Mouse (Mus musculus) heart, adult 18-20 months (tissue): ENCODE results near the gene Gm11037. TPM values are rescaled to one million over a fixed set of nuclear protein-coding genes. Genes with fewer than 3 reads are reported as not detected.

ENCODE experiments used
- DNase-seq, 2 experiments: peaks; one replicate each; pipeline ENCODE4 v3.0.0; 2021 to 2022; ENCODE audit warnings: mixed read lengths in 1 of 2
- long read RNA-seq, 2 experiments: library from polyadenylated mRNA; stranded (forward); transcript quantifications; one replicate each; pipeline ENCODE4 v2.0.0; 2021
- total RNA-seq, 2 experiments: library from RNA; stranded (reverse); gene quantifications; 2 replicates each; pipeline ENCODE4 v1.2.3; 2021

The Gm11037 gene
- total RNA-seq: not detected
- long read RNA-seq, experiment 1: 0 reads
- long read RNA-seq, experiment 2: 0 reads

DNA sequence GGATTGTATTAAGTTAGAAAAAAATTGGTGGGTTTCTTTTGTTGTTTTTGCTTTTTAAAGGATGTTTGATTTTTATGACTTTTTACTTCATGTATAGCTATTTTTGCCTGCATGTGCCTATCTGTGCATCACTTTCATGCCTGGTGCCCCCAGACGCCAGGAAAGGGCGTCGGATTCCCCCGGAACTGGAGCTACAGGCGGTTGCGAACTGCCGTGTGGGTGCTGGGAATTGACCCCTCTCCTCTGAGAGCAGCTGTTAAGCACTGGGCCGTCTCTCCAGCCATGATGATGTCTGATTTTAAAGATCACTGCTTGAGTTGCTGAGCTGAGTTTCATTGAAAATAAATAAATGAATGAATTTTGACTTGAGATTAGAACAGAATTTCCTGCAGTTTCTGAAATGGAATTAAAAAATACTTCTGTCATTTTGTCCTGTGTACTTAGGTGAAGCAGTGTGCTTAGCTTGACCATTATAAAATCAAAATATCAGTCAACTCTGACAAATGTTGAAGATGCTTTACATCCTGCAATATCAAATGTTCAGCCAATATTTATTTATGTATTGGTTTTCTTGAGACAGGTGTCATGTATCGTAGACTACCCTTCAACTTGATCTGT, at the start of gene Gm11037:
TSS of gene Gm11037 (plus strand) at position 568 of the 618 bp plus-strand sequence.
- no peak for DNase-seq

DNA sequence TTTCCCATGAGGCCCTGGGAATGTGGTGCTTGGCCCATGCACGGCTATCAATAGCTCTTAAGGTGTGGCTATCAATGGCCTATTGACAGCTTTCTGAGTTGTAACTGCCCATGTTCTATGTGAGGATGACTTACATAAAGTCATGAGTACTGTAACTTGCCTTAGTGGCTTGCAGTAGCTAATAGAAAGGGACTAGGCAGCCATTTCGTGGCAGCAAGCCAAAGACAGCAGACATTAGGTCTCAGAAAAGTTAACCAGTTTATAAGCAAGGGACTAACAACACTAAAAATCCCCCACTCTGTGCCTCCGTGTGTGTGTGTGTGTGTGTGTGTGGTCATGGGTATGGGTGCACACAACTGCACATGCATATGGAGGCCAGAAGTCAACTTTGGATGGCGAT, 49.1 kb upstream of the Gm11037 start:
- no peak for DNase-seq

DNA sequence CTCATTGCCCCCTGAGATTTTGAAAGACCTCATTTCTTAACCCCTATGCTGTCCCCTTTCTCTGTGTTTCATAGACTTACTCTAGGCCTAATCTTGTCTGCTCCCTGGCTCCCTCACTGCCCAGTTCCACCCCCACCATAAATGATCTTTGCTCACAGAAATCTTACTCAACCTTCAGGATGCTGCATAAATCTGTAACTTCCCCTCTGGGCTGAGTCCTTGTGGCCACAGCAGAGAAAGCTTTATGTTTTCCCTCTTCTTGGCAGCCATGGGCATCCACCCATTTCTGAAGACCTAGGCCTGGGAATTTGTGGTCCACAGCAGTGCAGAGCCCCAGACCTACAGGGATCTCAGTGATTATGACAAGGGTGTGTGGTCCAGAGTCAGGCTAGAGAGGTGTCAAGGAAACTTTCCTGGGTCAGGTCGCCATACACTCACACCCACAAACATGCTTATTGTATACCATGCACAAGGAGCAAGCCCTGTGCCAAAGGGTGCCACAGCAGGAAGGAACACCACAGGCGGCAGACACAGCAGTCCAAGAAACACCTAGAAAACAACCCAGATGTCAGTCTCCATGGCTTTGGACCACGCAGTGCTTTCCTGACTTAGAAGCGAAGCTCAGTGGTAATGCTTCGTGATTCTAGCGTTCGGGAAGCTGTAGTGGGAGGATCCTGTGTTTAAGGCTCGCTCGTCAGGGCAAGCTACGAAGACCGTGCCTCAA, 46.5 kb upstream of the Gm11037 start, which contains the start of gene Siglec1:
TSS of gene Siglec1 (minus strand) at position 99 of the 724 bp plus-strand sequence.
- DNase-seq: no peak

DNA sequence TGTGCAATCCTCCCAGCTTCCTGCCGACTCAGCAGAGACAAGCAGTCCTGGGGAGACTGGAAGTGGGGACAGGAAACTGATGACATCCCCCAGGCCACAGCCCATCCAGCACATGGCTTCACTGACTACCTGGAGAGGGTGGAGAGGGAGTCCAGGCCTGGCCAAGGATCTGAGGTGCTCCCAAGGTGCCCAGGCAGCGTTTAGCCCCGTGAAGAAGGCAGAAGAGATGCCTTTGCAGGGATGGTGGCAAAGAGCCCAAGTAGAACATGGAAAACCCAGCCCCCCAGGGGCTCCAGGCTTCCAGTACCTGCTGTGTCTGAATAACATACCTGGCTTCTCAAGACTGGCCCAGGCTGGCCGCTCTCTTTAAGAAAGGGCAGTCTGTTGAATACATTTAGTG, 44.7 kb upstream of the Gm11037 start:
- DNase-seq: no peak

DNA sequence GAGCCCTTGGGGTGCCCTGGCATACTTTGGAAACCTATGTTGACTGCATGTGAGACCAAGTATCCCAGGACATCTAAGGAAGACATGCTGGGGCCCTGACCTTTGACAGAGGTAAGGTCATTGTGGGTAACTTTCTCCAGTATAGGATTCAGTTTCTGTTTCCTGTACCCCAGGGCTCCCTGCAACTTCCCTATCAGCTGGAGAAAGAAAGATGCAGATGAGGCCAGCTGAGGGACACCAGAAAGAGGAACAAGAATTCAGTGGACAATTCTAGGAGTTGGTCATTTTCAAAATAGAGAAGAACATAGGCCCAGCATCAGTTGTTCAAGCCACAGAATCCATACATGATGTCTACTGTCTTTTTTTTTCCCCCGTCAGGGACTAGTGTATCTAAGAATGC, 43.7 kb upstream of the Gm11037 start:
- DNase-seq: peak in 1 of 2 experiments; percentile 49

DNA sequence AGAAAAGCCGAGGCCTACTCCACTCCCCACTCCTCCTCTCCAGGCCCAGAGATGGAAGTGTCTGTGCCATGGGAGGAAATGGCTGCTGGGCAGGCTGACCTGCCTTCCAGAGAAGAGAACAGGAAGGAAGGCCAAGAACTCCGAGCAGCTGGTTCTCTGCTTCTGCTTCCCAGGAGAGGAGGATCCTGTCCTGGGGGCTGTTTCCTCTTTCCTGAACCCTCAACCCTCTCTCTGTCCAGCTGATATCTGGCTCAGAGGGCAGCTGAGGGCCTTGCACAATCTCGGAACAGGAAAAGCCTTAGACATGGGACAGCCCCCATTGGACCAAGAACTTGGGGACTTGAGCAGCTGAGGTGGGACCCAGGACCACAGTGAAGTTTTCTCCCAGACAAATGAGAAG, 42.4 kb upstream of the Gm11037 start:
- DNase-seq: peak in 1 of 2 experiments; percentile 81

DNA sequence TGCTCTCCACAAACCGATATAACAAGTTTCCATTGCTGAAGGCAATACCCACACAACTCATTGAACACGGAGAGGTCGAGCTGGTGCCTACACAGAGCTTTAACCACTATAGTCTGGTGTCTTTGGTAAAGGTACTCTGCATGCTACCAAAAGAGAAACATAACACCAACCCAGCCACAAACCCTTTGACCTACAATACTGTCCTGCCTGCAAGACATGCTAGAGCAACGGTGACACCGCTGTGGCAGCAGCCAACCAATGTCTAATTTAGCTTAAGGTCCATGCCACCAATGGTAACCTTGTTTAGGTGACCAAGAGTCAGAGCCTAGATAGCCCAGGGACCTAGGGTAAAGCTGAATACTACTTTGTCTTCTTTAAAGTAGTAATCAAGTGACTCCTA, 39.7 kb upstream of the Gm11037 start:
- DNase-seq: no peak

DNA sequence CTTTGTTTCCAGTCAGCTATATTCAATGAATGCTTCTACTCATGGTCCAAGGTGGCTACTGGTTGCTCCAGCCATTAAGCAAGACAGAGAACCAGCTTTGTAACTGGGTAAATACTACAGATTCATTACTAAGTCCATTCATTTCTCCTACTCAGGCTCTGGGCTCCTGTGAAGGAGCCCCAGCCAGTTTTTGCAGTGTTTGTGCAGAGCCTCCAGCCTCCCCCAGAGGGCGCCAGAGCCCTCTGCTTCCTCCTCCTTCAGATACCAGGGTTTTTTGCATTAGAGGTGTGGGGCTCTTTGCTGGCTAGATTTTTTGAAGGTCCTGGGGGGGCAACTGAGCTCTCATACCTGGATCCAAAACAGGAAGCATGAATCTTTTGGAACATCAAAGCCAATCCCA, 38.5 kb upstream of the Gm11037 start:
- DNase-seq: peak; percentile 83 to 91

DNA sequence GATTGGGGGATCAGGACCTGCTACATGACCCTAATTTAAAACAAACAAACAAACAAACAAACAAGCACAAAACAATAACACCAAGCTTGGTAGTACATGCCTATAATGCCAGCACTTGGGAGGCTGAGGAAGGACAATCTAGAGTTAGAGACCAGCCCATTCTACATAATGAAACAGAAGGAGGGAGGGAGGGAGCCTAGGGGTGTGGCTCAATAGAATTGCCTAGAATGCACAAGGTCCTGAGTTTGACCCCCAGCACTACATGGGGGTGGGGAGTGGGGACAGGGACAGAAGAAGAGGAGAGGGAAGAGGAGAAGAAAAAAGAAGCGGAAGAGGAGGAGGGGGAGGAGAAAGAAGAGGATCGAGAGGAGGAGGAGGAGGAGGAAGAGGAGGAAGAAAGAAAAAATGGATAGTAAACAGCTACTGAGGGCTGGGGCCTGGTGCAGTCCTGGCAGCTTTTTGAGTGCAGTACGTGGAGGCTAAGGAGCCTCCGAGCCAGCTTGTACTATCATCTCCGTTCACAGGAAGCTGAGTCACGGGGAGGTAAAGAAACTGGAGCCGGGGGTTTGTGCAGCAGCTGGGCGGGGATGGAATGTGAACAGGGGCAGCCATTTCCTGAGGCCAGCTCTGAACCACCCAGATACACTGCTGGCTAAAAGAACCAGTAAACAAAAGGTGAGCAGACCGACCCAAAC, 37.0 kb upstream of the Gm11037 start:
- DNase-seq: peak; percentile 71 to 91

DNA sequence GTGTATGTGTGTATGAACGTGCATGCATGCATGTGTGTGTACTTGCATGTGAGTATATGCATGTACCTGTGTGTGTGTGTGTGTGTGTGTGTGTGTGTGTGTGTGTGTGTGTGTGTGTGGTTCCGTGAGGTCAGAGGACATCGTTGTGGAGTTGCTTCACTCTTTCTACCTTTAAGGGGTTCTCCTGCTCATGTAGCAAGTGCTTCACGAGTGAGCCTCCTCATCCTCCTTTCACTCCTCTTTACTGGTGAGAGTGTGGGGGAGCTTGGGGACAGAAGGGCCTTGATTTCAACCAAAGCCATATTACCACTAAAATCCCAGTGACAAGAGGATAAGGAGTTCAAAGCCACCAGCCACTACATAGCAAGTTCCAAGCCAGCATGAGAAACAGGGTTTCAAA, 36.2 kb upstream of the Gm11037 start:
- DNase-seq: no peak

DNA sequence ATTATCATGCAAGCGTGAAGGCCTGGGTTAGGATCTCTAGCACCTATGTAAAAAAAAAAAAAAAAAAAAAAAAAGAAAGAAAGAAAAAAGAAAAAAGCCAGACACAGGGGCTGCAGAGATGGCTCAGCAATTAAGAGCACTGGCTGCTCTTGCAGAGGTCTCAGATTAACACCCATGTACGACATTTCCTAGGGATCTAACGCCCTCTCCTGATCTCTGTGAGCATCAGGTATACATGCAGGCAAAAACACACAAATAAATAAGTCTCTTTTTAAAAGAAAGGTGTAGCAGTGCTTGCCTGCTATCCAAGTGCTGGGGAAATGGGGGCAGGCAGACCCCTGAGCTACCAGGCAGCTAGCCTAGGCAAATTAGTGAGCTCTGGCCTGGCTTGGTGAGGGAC, 31.8 kb upstream of the Gm11037 start:
- DNase-seq: no peak

DNA sequence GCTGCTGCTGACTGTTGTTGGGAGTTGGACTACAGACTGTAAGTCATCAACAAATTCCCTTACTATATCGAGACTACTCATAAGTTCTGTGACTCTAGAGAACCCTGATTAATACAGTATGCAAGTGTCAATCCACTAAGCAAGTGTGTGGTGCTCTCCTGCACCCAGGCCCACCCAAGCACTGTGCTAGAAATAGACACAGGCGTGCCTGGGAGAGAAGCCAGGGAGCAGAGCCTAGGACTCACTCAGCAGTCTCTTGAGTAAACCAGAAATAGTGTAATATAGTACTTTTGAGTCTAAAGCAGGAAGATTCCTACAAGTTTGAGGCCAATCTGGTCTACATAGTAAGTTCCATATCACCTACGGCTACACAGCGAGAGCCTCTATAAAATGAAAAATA, 29.3 kb upstream of the Gm11037 start:
- peak; percentile 54 to 61 for DNase-seq

DNA sequence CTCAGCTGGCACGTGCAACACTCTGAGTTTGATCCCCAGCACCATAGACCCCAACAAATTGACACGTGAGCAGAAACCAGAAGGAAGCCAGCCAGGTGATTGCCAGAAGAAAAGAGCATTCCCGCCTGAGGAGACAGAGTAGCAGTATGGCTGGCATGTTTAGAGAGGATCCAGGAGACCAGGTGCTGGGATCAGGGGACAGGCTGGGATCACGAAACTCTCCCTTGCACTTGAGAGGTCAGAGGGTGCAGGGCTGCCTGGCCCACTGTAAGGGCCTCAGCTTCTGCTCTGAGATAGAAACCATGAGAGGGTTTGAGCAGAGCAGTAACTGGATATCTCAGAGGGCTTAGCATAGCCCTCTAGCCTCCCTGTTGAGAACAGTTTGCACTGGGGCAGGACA, 28.2 kb upstream of the Gm11037 start:
- DNase-seq: peak in 1 of 2 experiments; percentile 13

DNA sequence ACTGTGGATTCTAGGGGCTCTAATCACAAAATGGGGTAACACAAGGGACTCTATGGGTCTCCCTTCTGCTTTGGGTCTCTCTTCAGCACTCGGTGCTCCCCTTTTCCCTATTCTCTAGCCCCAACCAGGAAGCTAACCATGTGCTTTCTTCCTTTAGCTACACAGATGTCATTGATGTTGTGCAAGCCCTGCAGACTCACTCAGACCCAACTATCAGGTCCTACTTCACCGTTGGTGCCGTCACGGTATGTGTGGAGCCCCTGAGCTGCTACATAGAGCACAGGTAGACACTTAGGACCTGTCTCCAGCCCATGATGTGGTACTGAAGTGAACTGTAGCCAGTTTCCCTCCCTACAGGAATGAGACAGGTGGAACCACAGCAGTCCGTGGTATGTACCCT, 27.3 kb upstream of the Gm11037 start:
- DNase-seq: peak in 1 of 2 experiments; percentile 8

DNA sequence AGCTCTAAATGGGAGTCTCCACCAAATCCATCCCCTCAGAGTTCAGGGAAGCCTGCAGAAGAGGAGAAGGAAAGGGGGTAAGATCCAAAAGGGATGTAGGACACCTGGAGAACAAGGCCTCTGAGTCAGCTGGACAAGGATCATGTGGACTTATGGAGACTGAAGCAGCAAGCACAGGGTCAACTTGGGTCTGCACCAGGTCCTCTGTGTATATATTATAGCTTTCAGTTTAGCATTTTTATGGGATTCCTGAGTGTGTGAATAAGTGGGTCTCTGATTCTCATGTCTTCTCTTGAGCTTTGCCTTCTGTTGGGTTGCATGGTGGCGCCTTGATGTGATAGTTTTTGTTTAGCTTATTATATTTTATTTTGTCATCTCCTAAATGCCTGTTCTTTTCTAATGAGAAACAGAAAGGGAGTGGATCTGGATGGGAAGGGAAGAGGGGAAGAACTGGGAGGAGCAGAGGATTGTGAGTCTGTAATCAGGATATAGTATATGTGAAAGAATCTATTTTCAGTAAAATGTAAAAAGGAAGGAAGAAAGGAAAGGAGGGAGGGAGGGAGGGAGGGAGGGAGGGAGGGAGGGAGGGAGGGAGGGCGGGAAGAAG, 14.2 kb upstream of the Gm11037 start:
- DNase-seq: peak in 1 of 2 experiments; percentile 1

DNA sequence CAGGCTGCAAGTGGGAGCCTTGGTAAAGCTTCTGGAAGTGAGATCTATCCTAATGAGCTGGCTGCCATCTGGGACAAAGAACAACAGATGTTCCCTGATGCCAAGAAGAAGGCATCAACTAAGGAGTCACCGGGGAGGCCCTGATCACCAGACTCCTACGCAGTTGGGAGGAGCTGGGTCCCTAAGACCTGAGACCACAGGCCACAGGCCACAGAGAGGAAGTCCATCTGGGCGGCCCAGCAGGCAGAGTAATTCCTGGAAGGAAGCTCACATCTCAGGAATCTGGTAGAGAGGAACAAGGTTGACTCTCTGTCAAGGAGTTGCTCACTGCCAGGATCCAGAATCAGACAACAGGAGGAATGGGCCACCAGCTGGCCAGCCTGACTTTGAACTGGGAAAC, 9.1 kb upstream of the Gm11037 start:
- DNase-seq: peak; percentile 48 to 84

DNA sequence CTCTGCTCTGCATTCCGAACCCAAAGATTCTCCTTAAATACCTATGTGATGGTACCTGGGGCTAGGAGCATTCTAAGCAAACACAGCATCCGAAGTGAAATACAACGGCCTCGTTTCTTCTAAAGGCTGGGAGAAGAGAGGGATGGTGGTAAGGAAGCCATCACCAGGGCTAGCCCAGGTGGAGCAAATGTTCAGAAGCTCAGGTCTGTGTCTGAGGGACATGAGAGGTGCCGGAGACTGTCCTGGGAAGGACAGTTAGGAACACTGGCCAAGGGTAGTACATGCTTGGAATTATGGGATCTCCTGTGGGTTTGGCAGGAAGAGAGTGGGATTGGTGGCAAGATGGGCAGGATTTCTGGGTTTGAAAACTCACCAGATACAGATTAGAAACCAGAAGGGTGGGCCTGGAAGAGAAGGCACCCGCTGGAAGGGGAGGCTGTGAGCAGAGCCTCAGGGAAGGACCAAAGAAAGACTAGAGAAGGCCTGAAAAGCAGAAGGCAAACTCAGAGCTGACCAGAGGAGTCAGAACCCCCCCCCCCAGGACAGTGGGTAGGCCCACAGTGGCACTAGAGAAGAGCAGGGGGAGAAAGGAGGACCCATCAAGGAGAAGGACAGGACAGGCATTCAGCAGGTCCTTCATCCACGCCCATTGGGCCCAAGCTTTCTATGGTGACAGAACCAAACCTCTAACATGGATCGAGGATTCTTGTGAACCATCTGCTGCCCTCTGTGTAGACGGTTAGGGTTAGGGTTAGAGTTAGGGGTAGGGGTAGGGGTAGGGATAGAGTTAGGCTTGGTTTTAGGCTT, 7.9 kb upstream of the Gm11037 start:
- peak in 1 of 2 experiments; percentile 3 for DNase-seq

DNA sequence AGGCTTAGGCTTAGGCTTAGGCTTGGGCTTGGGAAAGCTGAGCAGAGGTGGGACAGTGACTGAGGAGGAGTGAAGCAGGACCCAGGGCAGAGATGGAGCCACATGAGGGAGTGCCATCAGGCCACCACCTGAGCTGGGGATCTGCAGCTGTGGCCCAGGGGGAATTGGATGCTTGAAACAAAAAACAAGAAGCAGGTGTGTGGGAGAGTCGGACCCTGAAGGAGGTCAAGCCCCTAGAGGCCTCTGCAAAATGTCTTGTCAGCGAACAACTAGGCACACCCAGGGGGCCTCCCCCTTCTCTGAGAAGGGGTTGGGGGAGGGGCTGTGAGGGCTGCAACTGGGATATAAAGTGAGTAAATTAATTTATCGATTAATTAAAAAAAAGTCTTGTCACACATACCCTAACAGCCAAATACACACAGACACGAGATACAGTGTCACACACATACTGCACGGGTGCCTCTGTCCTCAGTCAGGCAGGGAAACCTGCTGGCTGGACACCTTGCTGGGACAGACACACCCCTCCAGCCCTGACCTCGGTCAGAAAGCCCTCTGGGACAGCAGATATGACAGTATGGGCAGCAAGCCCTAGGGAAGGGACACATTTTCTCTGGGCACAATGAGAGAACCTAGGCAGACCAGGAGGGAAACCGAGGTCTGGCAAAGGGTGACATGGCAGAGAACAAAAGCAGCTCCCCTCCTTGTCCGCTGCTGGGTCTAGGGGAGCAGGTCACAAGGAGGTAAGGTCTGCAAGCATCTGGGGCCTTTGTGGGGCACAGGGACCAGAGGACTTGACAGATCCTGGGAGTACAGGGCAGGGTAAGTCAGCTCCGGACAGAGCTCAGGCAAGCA, 7.1 kb upstream of the Gm11037 start:
- DNase-seq: no peak

DNA sequence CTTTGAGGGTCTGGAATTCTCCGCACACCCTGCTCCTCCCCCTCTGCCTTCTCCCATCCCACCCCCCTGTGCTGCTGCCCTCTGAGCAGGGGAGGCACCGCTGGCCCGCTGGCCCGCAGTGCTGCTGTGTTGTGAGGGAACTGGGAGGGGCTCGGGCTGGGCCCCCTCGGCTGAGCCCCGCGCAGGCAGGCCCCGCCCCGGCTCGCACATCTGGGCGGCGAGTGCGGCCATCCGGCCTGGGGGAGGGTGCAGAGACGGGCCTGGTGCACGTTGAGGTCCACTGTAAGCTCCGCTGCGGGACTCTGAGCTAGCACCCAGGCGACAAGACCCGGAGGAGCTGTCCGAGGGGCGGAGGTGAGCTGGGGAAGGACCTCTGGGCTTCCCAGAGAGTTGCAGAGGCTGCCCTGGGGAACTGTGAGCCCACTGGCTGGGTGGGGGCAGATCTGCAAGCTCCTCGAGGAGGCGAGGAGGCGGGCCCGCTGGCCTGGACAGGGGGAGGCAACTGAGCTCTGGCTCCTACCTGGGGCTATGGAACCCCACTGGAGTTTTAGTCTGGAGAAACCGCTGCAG, 6.1 kb upstream of the Gm11037 start, which contains the start of gene Hspa12b:
TSS of gene Hspa12b (plus strand) at position 120 of the 570 bp plus-strand sequence.
- peak; percentile 77 to 88 for DNase-seq

DNA sequence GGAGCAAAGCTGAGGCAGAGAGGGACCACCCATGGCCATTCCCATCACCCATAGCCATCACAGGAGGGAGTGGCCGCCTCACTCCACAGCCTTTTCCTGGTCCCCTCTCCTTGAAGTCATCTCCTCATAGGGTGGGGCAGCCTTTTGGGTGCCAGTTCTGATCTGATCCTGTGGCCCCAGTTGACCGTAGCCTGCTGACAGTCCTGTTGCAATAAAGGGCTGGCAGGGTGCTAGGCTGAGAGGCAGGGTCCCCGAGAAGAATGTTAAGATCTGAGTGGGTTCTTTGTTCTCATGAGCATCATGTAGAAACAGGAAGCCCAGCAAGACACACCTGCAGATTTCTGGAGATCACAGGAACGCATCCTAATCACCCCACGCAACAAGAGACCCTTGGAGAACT, 5.1 kb upstream of the Gm11037 start:
- peak; percentile 52 to 74 for DNase-seq
